In genomic region chr4:74981491-74981890, GRCm38 (mm10) we compare ENCODE assay signal across 22 mouse cellular contexts.
A peak's percentile ranks its signal among the peaks of the same experiment; 100 is the strongest.
DNase-seq lines count a peak whose midpoint lies in the region; ATAC-seq and TF ChIP-seq lines count a peak whose summit lies in the region.
"Had no signal": no experiment of that assay in that cellular context is flagged by ENCODE, and none has a peak within 500 bp of the region (broad histone marks: within the 10 kb centered on the region; RNA-seq: fewer than 3 reads in every experiment).

No protein-coding gene starts in this region.

- DNase-seq in embryonic facial prominence, embryonic 14.5 days (ENCODE audit: low spot score) = peak; percentile 66
- DNase-seq in embryonic facial prominence, embryonic 10.5 days (ENCODE audit: low spot score) = no peak
- peak; percentile 4 to 15 for DNase-seq in heart, postnatal 10 days
- no peak for DNase-seq in heart, postnatal 4 days
- DNase-seq in limb, embryonic 14.5 days (ENCODE audit: low spot score) = peak; percentile 63
- no peak for DNase-seq in limb, embryonic 10.5 days (ENCODE audit: low spot score)
- DNase-seq in lung, embryonic 14.5 days = peak; percentile 24
- DNase-seq in lung, postnatal 10 days = no peak
- DNase-seq: adrenal gland, adult 2 months; adrenal gland, adult 8-10 months; adrenal gland, postnatal 10 days; adrenal gland, postnatal 14 days; adrenal gland, postnatal 25 days; adrenal gland, postnatal 36 days; B cell, adult 2 months; cerebellum, adult 11 months; cerebellum, adult 11-12 months had no signal

- TF ChIP-seq CTCF in lung, embryonic 14.5 days (IDR thresholded peaks at IDR 0.05; ENCODE audit: low read depth) = no peak

- no peak overlapping the region for H3K27ac ChIP-seq in embryonic facial prominence, embryonic 14.5 days (replicated peaks; ENCODE audit: low read depth, low read length)
- no peak overlapping the region for H3K27ac ChIP-seq in embryonic facial prominence, embryonic 10.5 days (replicated peaks)
- no peak overlapping the region for H3K27ac ChIP-seq in limb, embryonic 14.5 days (replicated peaks; ENCODE audit: low read depth, low read length)
- no peak overlapping the region for H3K27ac ChIP-seq in limb, embryonic 10.5 days
- no peak overlapping the region for H3K27ac ChIP-seq in lung, embryonic 14.5 days (ENCODE audit: low read depth)

- no peaks in the 10 kb centered on the region for H3K4me1 ChIP-seq in embryonic facial prominence, embryonic 14.5 days (ENCODE audit: control insufficient read depth, insufficient read depth, low read length)
- H3K4me1 ChIP-seq in embryonic facial prominence, embryonic 10.5 days = no peaks in the 10 kb centered on the region
- H3K4me1 ChIP-seq in limb, embryonic 14.5 days (ENCODE audit: control insufficient read depth, insufficient read depth, low read length) = no peaks in the 10 kb centered on the region
- no peaks in the 10 kb centered on the region for H3K4me1 ChIP-seq in limb, embryonic 10.5 days
- H3K4me1 ChIP-seq in lung, embryonic 14.5 days (ENCODE audit: insufficient read depth) = no peaks in the 10 kb centered on the region

- no peaks in the 10 kb centered on the region for H3K9me3 ChIP-seq in embryonic facial prominence, embryonic 14.5 days (ENCODE audit: control insufficient read depth, low read length)
- H3K9me3 ChIP-seq in embryonic facial prominence, embryonic 10.5 days = no peaks in the 10 kb centered on the region
- H3K9me3 ChIP-seq in limb, embryonic 14.5 days (ENCODE audit: control insufficient read depth, low read length) = no peaks in the 10 kb centered on the region
- H3K9me3 ChIP-seq in limb, embryonic 10.5 days (replicated peaks) = no peaks in the 10 kb centered on the region
- no peaks in the 10 kb centered on the region for H3K9me3 ChIP-seq in lung, embryonic 14.5 days (ENCODE audit: low read depth, low read length)
- H3K9me3 ChIP-seq: G1E had no signal

- intact Hi-C loops in heart, postnatal 10 days (cut with DNase I) = no loop called here

- H3K36me3 ChIP-seq in embryonic facial prominence, embryonic 14.5 days (ENCODE audit: control insufficient read depth, insufficient read depth, low read length) = no peaks in the 10 kb centered on the region
- H3K36me3 ChIP-seq in embryonic facial prominence, embryonic 10.5 days (replicated peaks) = no peaks in the 10 kb centered on the region
- H3K36me3 ChIP-seq in limb, embryonic 14.5 days (ENCODE audit: control insufficient read depth, insufficient read depth, low read length) = no peaks in the 10 kb centered on the region
- no peaks in the 10 kb centered on the region for H3K36me3 ChIP-seq in limb, embryonic 10.5 days
- H3K36me3 ChIP-seq in lung, embryonic 14.5 days (ENCODE audit: insufficient read depth) = no peaks in the 10 kb centered on the region
- H3K36me3 ChIP-seq: G1E had no signal

- no peak for TF ChIP-seq POLR2A in limb, embryonic 14.5 days (IDR thresholded peaks at IDR 0.05; ENCODE audit: borderline replicate concordance, extremely low read depth, insufficient read depth, insufficient read length)

- no peak for ATAC-seq in embryonic facial prominence, embryonic 14.5 days (ENCODE audit: low read depth)
- no peak for ATAC-seq in limb, embryonic 14.5 days (ENCODE audit: low FRiP score, low read depth)
- no peak for ATAC-seq in lung, embryonic 14.5 days (ENCODE audit: insufficient read depth)
- ATAC-seq: activated CD4-positive, CD25-positive, alpha-beta regulatory T cell, adult 4 months; CD4-positive, CD25-positive, alpha-beta regulatory T cell, adult 4 months; Patski had no signal

- H3K9ac ChIP-seq in embryonic facial prominence, embryonic 14.5 days (ENCODE audit: low read depth, low read length) = no peak overlapping the region
- no peak overlapping the region for H3K9ac ChIP-seq in limb, embryonic 14.5 days (ENCODE audit: low read depth, low read length, severe bottlenecking)
- no peak overlapping the region for H3K9ac ChIP-seq in lung, embryonic 14.5 days

- WGBS in embryonic facial prominence, embryonic 14.5 days = 37% methylated on average over 3 of the region's 3 CpGs
- 79% methylated on average over 3 of the region's 3 CpGs for WGBS in embryonic facial prominence, embryonic 10.5 days
- WGBS in limb, embryonic 14.5 days = 52% methylated on average over 3 of the region's 3 CpGs
- WGBS in limb, embryonic 10.5 days = 78% methylated on average over 3 of the region's 3 CpGs
- WGBS in lung, embryonic 14.5 days = 43% methylated on average over 3 of the region's 3 CpGs

- no peak overlapping the region for H3K4me2 ChIP-seq in embryonic facial prominence, embryonic 14.5 days (ENCODE audit: low read depth, low read length)
- no peak overlapping the region for H3K4me2 ChIP-seq in limb, embryonic 14.5 days (replicated peaks; ENCODE audit: low read depth, low read length, severe bottlenecking)
- no peak overlapping the region for H3K4me2 ChIP-seq in lung, embryonic 14.5 days

- H3K27me3 ChIP-seq in embryonic facial prominence, embryonic 14.5 days (replicated peaks; ENCODE audit: control insufficient read depth, insufficient read depth, low read length) = no peaks in the 10 kb centered on the region
- no peaks in the 10 kb centered on the region for H3K27me3 ChIP-seq in embryonic facial prominence, embryonic 10.5 days (replicated peaks; ENCODE audit: low read depth, poor library complexity, severe bottlenecking)
- H3K27me3 ChIP-seq in limb, embryonic 14.5 days (ENCODE audit: control insufficient read depth, insufficient read depth, low read length) = no peaks in the 10 kb centered on the region
- no peaks in the 10 kb centered on the region for H3K27me3 ChIP-seq in limb, embryonic 10.5 days (ENCODE audit: low read depth, poor library complexity, severe bottlenecking)
- H3K27me3 ChIP-seq in lung, embryonic 14.5 days (ENCODE audit: insufficient read depth, low read length) = no peaks in the 10 kb centered on the region
- H3K27me3 ChIP-seq: CH12.LX, Patski had no signal

- no peak overlapping the region for H3K4me3 ChIP-seq in embryonic facial prominence, embryonic 14.5 days (ENCODE audit: low read depth, low read length)
- H3K4me3 ChIP-seq in embryonic facial prominence, embryonic 10.5 days = no peak overlapping the region
- H3K4me3 ChIP-seq in limb, embryonic 14.5 days (replicated peaks; ENCODE audit: low read length) = no peak overlapping the region
- no peak overlapping the region for H3K4me3 ChIP-seq in limb, embryonic 10.5 days
- H3K4me3 ChIP-seq in lung, embryonic 14.5 days (ENCODE audit: low read depth, low read length) = no peak overlapping the region

Comparison
In these comparisons a context has a peak if more than half of its experiments do, and no peak if none do; other contexts are left out.
1. DNase-seq: peak in embryonic facial prominence, embryonic 14.5 days (single experiment), heart, postnatal 10 days (2 of 2), limb, embryonic 14.5 days (single experiment) and lung, embryonic 14.5 days (single experiment); none in embryonic facial prominence, embryonic 10.5 days (single experiment), heart, postnatal 4 days (single experiment), limb, embryonic 10.5 days (single experiment) and lung, postnatal 10 days (single experiment).